Mouse (Mus musculus): Measurements from ENCODE around the gene Rbms3. TPM values are rescaled to one million over a fixed set of nuclear protein-coding genes. Genes with fewer than 3 reads are reported as not detected.

Gene Rbms3
- polyA plus RNA-seq, 1 experiment from 2014 or later, result 127 TPM

GRCm38 (mm10) chr9:117102198-117102930 lies 527.3 kb downstream of the Rbms3 start:
- H3K4me2 ChIP-seq, result peak overlapping the region; percentile 11; the same call in 1 of the 2 replicates
- H3K4me1 ChIP-seq (replicated peaks), result peaks cover 26% of the 10 kb centered on the region
- ATAC-seq (ENCODE audit: low read depth), result 0 out of 2 replicates have a peak, but pooled peaks have one; percentile 50
- H3K9ac ChIP-seq, result no peak overlapping the region
- no peak overlapping the region for H3K4me3 ChIP-seq
- no peaks in the 10 kb centered on the region for H3K36me3 ChIP-seq
- 16% methylated on average over 19 of the region's 19 CpGs for WGBS
- 0 out of 2 replicates have a peak overlapping the region, but pooled peaks have one; percentile 3 for H3K27ac ChIP-seq (replicated peaks)
- no peaks in the 10 kb centered on the region for H3K27me3 ChIP-seq
- H3K9me3 ChIP-seq, result no peaks in the 10 kb centered on the region

GRCm38 (mm10) chr9:117100181-117100580 lies 529.5 kb downstream of the Rbms3 start:
- no peaks in the 10 kb centered on the region for H3K9me3 ChIP-seq
- H3K9ac ChIP-seq, result no peak overlapping the region
- WGBS, result 96% methylated on average over 5 of the region's 5 CpGs
- H3K27me3 ChIP-seq, result no peaks in the 10 kb centered on the region
- no peak overlapping the region for H3K4me2 ChIP-seq
- peaks cover 26% of the 10 kb centered on the region for H3K4me1 ChIP-seq (replicated peaks)
- H3K27ac ChIP-seq (replicated peaks), result no peak overlapping the region
- no peak overlapping the region for H3K4me3 ChIP-seq
- no peak for ATAC-seq (ENCODE audit: low read depth)
- H3K36me3 ChIP-seq, result no peaks in the 10 kb centered on the region

- ATAC-seq (ENCODE audit: low read depth), result no peak
- H3K9ac ChIP-seq, result no peak overlapping the region
- H3K4me1 ChIP-seq (replicated peaks), result peaks cover 10% of the 10 kb centered on the region
- no peak overlapping the region for H3K4me3 ChIP-seq
- WGBS, result 95% methylated on average over 6 of the region's 6 CpGs
- no peaks in the 10 kb centered on the region for H3K27me3 ChIP-seq
- H3K27ac ChIP-seq (replicated peaks), result no peak overlapping the region
- no peak overlapping the region for H3K4me2 ChIP-seq
- H3K36me3 ChIP-seq, result no peaks in the 10 kb centered on the region
- no peaks in the 10 kb centered on the region for H3K9me3 ChIP-seq
These were observed 536.2 kb downstream of the Rbms3 start for GRCm38 (mm10) chr9:117093551-117093950.

DNA sequence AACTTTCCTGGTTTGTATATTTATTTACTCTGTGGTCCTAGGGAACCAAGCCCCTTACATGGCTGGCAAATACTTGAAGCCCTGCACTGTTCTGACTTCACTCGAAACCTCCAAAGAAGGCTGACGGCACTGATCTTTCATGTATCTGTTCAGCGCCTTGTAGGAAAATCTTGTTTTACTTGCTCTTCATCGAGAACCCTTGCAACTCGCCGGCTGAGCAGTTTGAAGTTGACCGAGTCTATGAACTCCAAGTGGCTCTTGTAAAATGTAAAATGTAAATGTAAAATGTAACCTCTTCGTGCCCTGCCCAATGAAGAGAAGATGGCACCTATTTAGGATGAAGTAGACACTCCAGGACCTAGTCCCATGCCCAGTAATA lies 537.5 kb downstream of the Rbms3 start:
- Histone ChIP-seq H3K9me3 (no peaks in the 10 kb centered on the region), H3K4me3 (no peak overlapping the region), H3K4me2 (no peak overlapping the region), H3K4me1 (replicated peaks) (peaks cover 19% of the 10 kb centered on the region), H3K9ac (no peak overlapping the region), H3K27ac (replicated peaks) (no peak overlapping the region), H3K36me3 (no peaks in the 10 kb centered on the region), H3K27me3 (no peaks in the 10 kb centered on the region)
- WGBS, result 87% methylated on average over 8 of the region's 8 CpGs
- ATAC-seq (ENCODE audit: low read depth), result no peak

DNA sequence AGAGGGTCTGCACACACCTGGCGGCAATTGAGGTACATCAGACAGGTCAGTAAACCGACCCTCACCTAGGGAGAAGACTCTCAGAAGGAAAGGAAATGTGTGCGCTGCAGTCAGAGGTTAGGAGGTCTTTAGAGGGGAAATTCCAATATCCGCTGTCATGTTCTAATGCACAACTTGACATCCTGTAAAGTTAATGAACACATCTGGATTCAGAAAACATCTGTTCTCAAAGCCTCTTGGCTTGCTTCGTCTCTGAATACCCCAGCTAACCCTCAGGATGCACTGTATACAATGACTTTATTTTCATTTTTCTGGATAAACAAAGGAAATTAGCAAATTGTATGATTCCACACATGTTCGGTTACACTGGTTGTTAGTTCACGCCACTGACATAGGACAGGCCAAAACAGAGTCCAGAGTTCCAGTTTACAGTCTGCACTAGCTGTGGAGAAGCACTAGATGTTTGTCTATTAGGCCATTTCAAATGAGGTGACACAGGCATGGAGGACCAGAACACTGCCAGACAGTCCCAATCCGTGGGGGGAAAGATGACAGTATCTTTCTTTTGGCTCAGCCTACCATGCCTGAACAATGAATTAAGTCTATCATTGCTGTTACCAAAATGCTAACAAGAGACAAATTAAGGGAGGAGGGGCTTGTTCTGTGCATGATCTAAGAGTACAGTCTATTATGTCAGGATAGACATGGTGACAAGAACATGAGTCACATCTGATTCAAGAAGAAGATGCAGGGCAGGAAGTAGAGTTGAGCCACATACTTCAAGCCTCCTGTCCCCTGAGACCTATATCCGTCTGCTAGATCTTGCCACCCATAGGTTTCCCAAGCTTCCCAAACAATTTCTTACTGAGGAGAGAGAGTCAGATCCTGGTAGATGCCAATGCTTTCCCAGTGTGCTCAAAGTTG lies 538.2 kb downstream of the Rbms3 start:
- no peak for ATAC-seq (ENCODE audit: low read depth)
- H3K4me3 ChIP-seq, result no peak overlapping the region

GRCm38 (mm10) chr9:117089409-117090147 lies 540.1 kb downstream of the Rbms3 start:
- no peak overlapping the region for H3K9ac ChIP-seq
- no peak overlapping the region for H3K4me3 ChIP-seq
- no peaks in the 10 kb centered on the region for H3K36me3 ChIP-seq
- peaks cover 19% of the 10 kb centered on the region for H3K4me1 ChIP-seq (replicated peaks)
- no peak overlapping the region for H3K4me2 ChIP-seq
- no peaks in the 10 kb centered on the region for H3K9me3 ChIP-seq
- WGBS, result 81% methylated on average over 12 of the region's 12 CpGs
- peak overlapping the region; percentile 25 for H3K27ac ChIP-seq (replicated peaks)
- no peaks in the 10 kb centered on the region for H3K27me3 ChIP-seq
- no peak for ATAC-seq (ENCODE audit: low read depth)

More for the DNA sequence above, 538.2 kb downstream of the Rbms3 start:
- H3K27me3 ChIP-seq, result no peaks in the 10 kb centered on the region
- 81% methylated on average over 9 of the region's 9 CpGs for WGBS
- no peak overlapping the region for H3K9ac ChIP-seq
- no peak overlapping the region for H3K4me2 ChIP-seq
- H3K36me3 ChIP-seq, result no peaks in the 10 kb centered on the region
- no peak overlapping the region for H3K27ac ChIP-seq (replicated peaks)
- peaks cover 19% of the 10 kb centered on the region for H3K4me1 ChIP-seq (replicated peaks)
- no peaks in the 10 kb centered on the region for H3K9me3 ChIP-seq

DNA sequence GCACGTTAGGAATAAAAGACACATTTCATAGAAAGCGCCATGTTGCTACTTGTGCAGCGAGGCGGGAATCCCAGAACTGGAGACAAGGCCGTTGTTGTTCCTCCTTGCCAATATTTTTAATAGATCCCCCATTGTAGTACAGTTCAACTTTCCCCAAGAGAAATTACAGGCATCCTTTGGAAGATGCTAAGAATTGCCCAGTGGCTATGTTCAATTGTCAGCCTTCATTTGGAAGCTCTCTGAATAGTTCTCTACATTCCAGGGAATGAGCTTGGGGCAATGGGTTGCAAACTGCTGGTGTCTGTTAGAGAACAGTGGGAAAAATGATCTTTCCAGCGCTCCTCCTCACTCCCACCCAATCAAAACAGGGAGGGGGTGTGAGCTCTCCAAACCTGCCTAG lies 541.4 kb downstream of the Rbms3 start:
- 70% methylated on average over 6 of the region's 6 CpGs for WGBS
- ATAC-seq (ENCODE audit: low read depth), result no peak

DNA sequence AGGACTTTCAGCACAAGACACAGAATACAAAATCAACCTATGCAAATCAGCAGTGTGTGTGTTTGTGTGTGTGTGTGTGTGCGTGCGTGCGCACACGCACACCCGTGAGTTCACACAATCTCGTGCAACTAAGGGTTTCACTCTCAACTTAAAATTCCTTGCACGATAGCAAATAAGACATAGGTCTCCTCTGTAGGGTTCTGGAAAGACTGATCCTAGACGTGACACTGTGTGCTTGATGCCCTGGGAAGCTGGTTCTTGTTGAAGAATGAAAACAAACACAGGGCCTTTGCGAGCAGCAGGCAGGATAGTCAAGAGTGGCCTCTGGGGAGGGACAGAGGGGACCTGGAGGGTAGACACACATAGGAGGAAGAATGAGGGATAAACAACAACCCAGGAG lies 544.0 kb downstream of the Rbms3 start:
- peak overlapping the region; percentile 10 for H3K27ac ChIP-seq (replicated peaks)
- 87% methylated on average over 9 of the region's 9 CpGs for WGBS
- ATAC-seq (ENCODE audit: low read depth), result no peak

More for the DNA sequence above, 541.4 kb downstream of the Rbms3 start:
- peaks cover 19% of the 10 kb centered on the region for H3K4me1 ChIP-seq (replicated peaks)
- no peaks in the 10 kb centered on the region for H3K9me3 ChIP-seq
- H3K36me3 ChIP-seq, result no peaks in the 10 kb centered on the region
- no peak overlapping the region for H3K4me3 ChIP-seq
- no peaks in the 10 kb centered on the region for H3K27me3 ChIP-seq
- H3K27ac ChIP-seq (replicated peaks), result peak overlapping the region; percentile 62
- H3K4me2 ChIP-seq, result no peak overlapping the region
- no peak overlapping the region for H3K9ac ChIP-seq

DNA sequence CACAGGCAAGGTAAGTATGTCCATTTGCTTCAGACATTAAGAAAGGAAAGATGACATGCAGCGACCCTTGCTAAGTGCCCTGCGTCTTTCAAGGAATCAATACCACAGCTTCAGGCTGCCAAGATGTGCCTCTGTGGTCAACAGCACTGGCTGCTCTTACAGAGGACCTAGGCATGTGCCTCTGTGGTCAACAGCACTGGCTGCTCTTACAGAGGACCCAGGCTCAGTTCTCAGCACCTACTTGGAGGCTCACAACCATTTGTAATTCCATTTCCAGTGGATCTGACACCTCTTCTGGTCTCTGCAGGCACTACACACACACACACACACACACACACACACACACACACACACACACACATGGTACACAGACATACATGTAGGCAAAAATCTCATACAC lies 545.2 kb downstream of the Rbms3 start:
- H3K9ac ChIP-seq, result no peak overlapping the region
- no peak overlapping the region for H3K27ac ChIP-seq (replicated peaks)
- no peaks in the 10 kb centered on the region for H3K36me3 ChIP-seq
- no peak for ATAC-seq (ENCODE audit: low read depth)
- H3K27me3 ChIP-seq, result no peaks in the 10 kb centered on the region
- H3K4me3 ChIP-seq, result no peak overlapping the region
- H3K4me1 ChIP-seq (replicated peaks), result peaks cover 35% of the 10 kb centered on the region
- no peaks in the 10 kb centered on the region for H3K9me3 ChIP-seq
- WGBS, result 86% methylated on average over 2 of the region's 2 CpGs
- H3K4me2 ChIP-seq, result no peak overlapping the region

More for the DNA sequence above, 544.0 kb downstream of the Rbms3 start:
- Histone ChIP-seq H3K9me3 (no peaks in the 10 kb centered on the region), H3K36me3 (no peaks in the 10 kb centered on the region), H3K4me2 (no peak overlapping the region), H3K4me1 (replicated peaks) (peaks cover 30% of the 10 kb centered on the region), H3K27me3 (no peaks in the 10 kb centered on the region), H3K4me3 (no peak overlapping the region), H3K9ac (no peak overlapping the region)

- H3K9ac ChIP-seq, result no peak overlapping the region
- no peaks in the 10 kb centered on the region for H3K9me3 ChIP-seq
- no peaks in the 10 kb centered on the region for H3K36me3 ChIP-seq
- 0 out of 2 replicates have a peak overlapping the region, but pooled peaks have one; percentile 11 for H3K27ac ChIP-seq (replicated peaks)
- ATAC-seq (ENCODE audit: low read depth), result no peak
- H3K27me3 ChIP-seq, result no peaks in the 10 kb centered on the region
- H3K4me2 ChIP-seq, result no peak overlapping the region
- 87% methylated on average over 8 of the region's 8 CpGs for WGBS
- peaks cover 38% of the 10 kb centered on the region for H3K4me1 ChIP-seq (replicated peaks)
- H3K4me3 ChIP-seq, result no peak overlapping the region
These were observed 550.2 kb downstream of the Rbms3 start for GRCm38 (mm10) chr9:117079471-117079870.

- no peak overlapping the region for H3K27ac ChIP-seq (replicated peaks)
- no peak overlapping the region for H3K4me3 ChIP-seq
- H3K4me1 ChIP-seq (replicated peaks), result peaks cover 51% of the 10 kb centered on the region
- H3K36me3 ChIP-seq, result no peaks in the 10 kb centered on the region
- no peak overlapping the region for H3K9ac ChIP-seq
- H3K27me3 ChIP-seq, result no peaks in the 10 kb centered on the region
- WGBS, result 77% methylated on average over 7 of the region's 7 CpGs
- H3K9me3 ChIP-seq, result no peaks in the 10 kb centered on the region
- no peak overlapping the region for H3K4me2 ChIP-seq
- no peak for ATAC-seq (ENCODE audit: low read depth)
These were observed 552.2 kb downstream of the Rbms3 start for GRCm38 (mm10) chr9:117077548-117077947.
